Mouse (Mus musculus): Measurements from ENCODE around the gene Ldhal6b.

Gene Ldhal6b

GRCm38 (mm10) chr17:5410336-5410735 lies 8.2 kb downstream of the Ldhal6b start:
- DNase-seq (ENCODE audit: low read depth, low spot score), result no peak

GRCm38 (mm10) chr17:5407030-5407429 lies 11.5 kb downstream of the Ldhal6b start:
- DNase-seq (ENCODE audit: low read depth, low spot score), result no peak

GRCm38 (mm10) chr17:5406566-5406965 lies 12.0 kb downstream of the Ldhal6b start:
- DNase-seq (ENCODE audit: low read depth, low spot score), result no peak

GRCm38 (mm10) chr17:5403885-5404284 lies 14.7 kb downstream of the Ldhal6b start:
- no peak for DNase-seq (ENCODE audit: low read depth, low spot score)

- peak; percentile 10 for DNase-seq (ENCODE audit: low read depth, low spot score)
Measured at GRCm38 (mm10) chr17:5402624-5403023, 15.9 kb downstream of the Ldhal6b start.

- no peak for DNase-seq (ENCODE audit: low read depth, low spot score)
Measured at GRCm38 (mm10) chr17:5402069-5402468, 16.5 kb downstream of the Ldhal6b start.

- no peak for DNase-seq (ENCODE audit: low read depth, low spot score)
Measured at GRCm38 (mm10) chr17:5401288-5401687, 17.3 kb downstream of the Ldhal6b start.

GRCm38 (mm10) chr17:5400435-5401090 lies 18.0 kb downstream of the Ldhal6b start:
- DNase-seq (ENCODE audit: low read depth, low spot score), result no peak

- DNase-seq (ENCODE audit: low read depth, low spot score), result peak; percentile 34
Measured at GRCm38 (mm10) chr17:5397148-5398007, 21.2 kb downstream of the Ldhal6b start.

GRCm38 (mm10) chr17:5396213-5396612 lies 22.4 kb downstream of the Ldhal6b start:
- no peak for DNase-seq (ENCODE audit: low read depth, low spot score)

- DNase-seq (ENCODE audit: low read depth, low spot score), result no peak
Measured at GRCm38 (mm10) chr17:5395454-5396205, 22.9 kb downstream of the Ldhal6b start.

- no peak for DNase-seq (ENCODE audit: low read depth, low spot score)
Measured at GRCm38 (mm10) chr17:5390682-5391081, 27.9 kb downstream of the Ldhal6b start.

- no peak for DNase-seq (ENCODE audit: low read depth, low spot score)
Measured at GRCm38 (mm10) chr17:5388351-5388750, 30.2 kb downstream of the Ldhal6b start.

GRCm38 (mm10) chr17:5386885-5387545 lies 31.6 kb downstream of the Ldhal6b start:
- DNase-seq (ENCODE audit: low read depth, low spot score), result no peak

GRCm38 (mm10) chr17:5385694-5386093 lies 32.9 kb downstream of the Ldhal6b start:
- no peak for DNase-seq (ENCODE audit: low read depth, low spot score)

- no peak for DNase-seq (ENCODE audit: low read depth, low spot score)
Measured at GRCm38 (mm10) chr17:5377930-5378310, 40.6 kb downstream of the Ldhal6b start.

- DNase-seq (ENCODE audit: low read depth, low spot score), result peak; percentile 20
Measured at GRCm38 (mm10) chr17:5377151-5377929, 41.2 kb downstream of the Ldhal6b start.

- no peak for DNase-seq (ENCODE audit: low read depth, low spot score)
Measured at GRCm38 (mm10) chr17:5372951-5373350, 45.6 kb downstream of the Ldhal6b start.

GRCm38 (mm10) chr17:5371521-5371920 lies 47.0 kb downstream of the Ldhal6b start:
- DNase-seq (ENCODE audit: low read depth, low spot score), result no peak

- DNase-seq (ENCODE audit: low read depth, low spot score), result no peak
Measured at GRCm38 (mm10) chr17:5371032-5371431, 47.5 kb downstream of the Ldhal6b start.
